Mouse (Mus musculus) bone marrow macrophage, adult 2 months (primary cell): ENCODE results near the gene Susd1.

Source experiments
- CTCF ChIP-seq: IDR thresholded peaks from 2 replicates; pipeline ENCODE4 v1.5.1; 2012; ENCODE audit warnings: low read depth, mild to moderate bottlenecking, low read length, moderate library complexity
- POLR2A ChIP-seq: IDR thresholded peaks from 2 replicates; pipeline ENCODE4 v1.6.1; 2012; ENCODE audit warnings: mild to moderate bottlenecking, low read depth, low read length, borderline replicate concordance

GRCm38 (mm10) chr4:59444994-59445393 lies 6.6 kb upstream of the Susd1 start:
- no peak for TF ChIP-seq POLR2A
- no peak for TF ChIP-seq CTCF
